Mouse (Mus musculus) megakaryocyte progenitor cell, adult 5-6 weeks (primary cell): ENCODE measurements around the gene Slc7a10. TPM values are rescaled to one million over a fixed set of nuclear protein-coding genes. Genes with fewer than 3 reads are reported as not detected.
A peak's percentile ranks its signal among the peaks of the same experiment; 100 is the strongest.

Source experiments
- ATAC-seq: replicated peaks from 2 replicates; pipeline ENCODE4 v1.8.0; 2016; ENCODE audit warnings: mild to moderate bottlenecking, moderate TSS enrichment, inconsistent platforms; ENCODE audit not compliant: poor library complexity
- total RNA-seq, 2 experiments: library from RNA; stranded (forward) in 1 of 2; stranded (reverse) in 1 of 2; fragments of 157-497, 149-512 nt in 1 of 2; fragments of 200-1000 nt in 1 of 2; gene quantifications; 2 replicates each; pipeline versions ENCODE4 v1.2.3 to v1.2.4; 2015 to 2017

Gene Slc7a10
- total RNA-seq (2015) (not detected in 2 replicates), total RNA-seq (2017) (not detected in 2 replicates)

- ATAC-seq: no peak
These were observed at the start of gene Slc7a10 for GRCm38 (mm10) chr7:35185889-35186569. Gene Slc7a10 (plus strand): TSS chr7:35186385.

DNA sequence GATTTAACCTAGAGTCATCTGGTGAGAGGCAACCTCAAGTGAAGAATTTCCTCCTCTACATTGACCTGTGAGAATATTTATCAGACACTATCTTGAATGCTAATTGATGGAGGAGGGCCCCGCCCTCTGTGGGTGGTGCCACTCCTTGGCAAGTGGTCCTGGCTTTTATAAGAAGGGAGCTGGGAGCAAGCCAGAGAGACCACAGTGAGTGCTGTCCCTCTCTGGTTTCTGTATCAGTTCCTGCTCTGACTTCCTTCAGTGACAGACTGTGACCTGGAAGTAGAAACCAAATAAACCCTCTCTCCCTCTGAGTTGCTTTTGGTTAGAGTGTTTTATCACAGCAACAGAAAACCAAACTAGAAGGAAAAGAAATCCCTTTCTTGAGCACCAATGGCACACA lies 48.7 kb upstream of the Slc7a10 start:
- ATAC-seq: peak; percentile 32; the same call in 1 of the 2 replicates

GRCm38 (mm10) chr7:35138481-35138880 lies 47.7 kb upstream of the Slc7a10 start:
- no peak for ATAC-seq

DNA sequence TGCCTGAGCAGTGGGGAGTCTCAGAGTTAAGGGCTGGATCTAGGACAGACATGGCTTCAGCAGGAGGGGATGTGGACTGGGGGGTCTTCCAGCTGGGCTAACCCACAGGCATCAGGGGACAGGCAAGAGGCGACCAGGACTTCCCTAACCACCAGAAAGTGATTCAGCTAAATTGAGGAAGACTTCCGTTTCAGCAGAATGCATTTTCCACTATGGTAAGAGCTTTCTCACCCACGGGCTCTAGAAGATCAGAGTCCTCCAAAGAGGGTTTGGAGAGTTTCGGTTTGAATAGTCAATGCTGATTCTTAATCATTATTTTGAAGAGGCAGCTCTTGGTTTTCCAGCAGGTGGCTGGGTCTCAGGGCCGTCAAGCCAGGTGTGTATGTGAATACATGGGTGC lies 46.3 kb upstream of the Slc7a10 start:
- ATAC-seq: peak; percentile 74

GRCm38 (mm10) chr7:35141519-35141918 lies 44.7 kb upstream of the Slc7a10 start:
- no peak for ATAC-seq

GRCm38 (mm10) chr7:35142522-35142921 lies 43.7 kb upstream of the Slc7a10 start:
- no peak for ATAC-seq

DNA sequence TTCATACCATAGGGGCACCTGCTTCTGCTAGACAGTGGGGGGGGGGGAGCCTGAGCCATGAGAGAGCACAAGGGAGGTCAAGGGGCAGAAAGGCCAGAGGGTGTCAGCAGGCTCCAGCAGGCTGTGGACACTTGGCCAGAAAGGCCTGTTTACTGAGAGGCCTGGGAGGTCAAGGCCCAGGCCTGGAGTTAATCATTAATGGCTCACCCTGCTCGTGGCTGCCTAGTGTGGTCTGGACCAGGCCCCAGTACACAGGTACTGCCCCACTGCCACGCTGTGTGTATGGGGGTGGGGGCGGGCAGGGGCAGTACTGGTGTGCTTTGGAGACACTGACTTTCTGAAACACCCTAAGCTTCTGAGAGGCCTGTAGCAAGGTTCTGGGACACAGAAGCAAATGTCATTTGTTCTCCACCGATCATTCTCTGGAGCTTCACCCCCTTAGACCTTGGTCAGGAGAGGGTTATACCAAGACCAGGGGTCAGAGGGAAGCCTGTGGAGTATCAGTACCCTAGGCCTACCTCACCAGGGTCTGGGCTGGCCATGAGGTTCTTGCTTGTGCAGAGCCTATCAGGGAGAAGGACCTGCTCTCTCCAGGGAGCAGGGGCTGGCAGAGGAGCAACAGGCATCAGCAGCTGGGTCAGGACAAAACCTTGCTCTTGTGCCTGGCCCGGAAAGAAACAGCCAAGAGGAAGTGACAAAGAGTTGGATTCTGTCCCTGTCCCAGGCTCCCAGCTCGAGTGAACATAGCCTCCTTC lies 42.1 kb upstream of the Slc7a10 start:
- peak; percentile 15; the same call in 1 of the 2 replicates for ATAC-seq

DNA sequence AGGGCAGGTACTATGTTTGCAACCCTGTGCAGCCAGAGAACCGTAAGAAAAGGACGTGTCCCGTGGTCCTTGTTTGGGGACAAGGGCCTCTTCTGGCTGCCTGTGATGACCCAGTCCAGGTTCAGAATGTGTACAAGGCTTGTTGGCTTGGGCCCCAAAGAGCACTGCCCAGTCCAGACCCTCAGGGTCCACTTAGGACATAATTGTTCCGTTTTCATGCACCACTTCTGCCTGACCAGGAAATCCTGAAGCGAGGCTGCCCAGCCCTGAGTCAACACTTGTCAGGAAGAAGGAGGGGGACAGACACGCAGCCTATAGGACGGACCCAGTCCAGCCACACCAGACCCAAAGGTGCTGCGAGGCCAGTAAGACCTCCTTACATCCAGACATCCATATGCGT lies 41.1 kb upstream of the Slc7a10 start:
- peak; percentile 35; the same call in 1 of the 2 replicates for ATAC-seq

DNA sequence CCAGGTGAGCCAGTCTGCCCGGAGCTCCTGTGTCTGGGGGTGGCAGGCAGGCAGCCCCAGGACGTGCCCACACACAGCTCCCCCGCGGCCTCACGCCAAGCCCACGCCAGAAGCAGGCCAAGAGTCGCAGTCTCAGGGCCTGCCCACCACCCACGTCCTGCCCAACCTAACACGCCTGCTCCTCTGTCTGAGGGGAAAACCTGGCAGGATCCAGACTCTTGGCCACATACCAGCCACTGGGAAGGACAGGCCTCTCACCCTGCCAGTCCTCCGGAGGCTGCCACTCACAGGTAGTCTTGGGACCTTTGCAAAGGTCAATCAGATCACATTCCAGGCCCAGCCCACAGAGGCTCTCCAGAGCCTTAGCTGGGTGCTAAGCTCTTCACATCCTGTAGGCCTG lies 39.9 kb upstream of the Slc7a10 start:
- no peak for ATAC-seq

DNA sequence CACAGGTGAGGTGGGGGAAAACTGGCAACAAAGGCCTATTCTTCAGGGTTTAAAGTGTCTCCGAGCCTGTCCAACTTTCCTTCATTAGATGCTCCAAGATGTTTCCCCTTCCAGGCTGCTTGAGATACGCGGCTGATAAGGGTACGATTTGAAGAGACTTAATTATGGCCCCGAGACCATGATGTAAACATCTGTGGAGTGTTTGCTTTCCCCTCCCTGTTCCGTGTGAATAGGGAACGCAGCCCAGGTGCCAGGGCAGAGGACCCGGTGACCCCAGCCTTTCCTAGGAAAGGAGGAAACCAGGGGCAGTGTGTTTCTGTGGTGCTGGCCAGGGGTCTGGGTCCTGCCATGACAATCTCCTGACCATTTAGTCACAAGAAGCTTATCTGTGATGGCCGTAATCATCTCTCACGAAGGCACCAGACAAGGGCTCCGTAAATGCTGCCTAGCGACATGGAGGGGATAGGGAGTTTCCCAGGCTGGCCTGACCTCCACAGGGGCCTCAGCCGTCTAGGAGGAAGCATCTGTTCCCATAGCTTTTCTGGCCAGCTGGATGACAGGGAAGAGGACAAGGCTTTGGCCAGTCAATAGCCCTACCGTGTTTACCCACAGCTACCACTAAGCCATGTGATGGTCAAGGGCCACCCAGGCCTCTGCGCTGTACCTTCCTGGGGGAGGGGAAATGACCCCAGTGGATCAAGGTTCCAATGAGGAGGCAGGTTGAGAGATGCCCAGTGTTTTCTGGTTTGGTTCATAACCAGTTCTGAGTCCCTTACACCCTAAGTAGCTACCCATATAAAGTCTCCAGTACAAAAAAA lies 36.4 kb upstream of the Slc7a10 start:
- no peak for ATAC-seq

DNA sequence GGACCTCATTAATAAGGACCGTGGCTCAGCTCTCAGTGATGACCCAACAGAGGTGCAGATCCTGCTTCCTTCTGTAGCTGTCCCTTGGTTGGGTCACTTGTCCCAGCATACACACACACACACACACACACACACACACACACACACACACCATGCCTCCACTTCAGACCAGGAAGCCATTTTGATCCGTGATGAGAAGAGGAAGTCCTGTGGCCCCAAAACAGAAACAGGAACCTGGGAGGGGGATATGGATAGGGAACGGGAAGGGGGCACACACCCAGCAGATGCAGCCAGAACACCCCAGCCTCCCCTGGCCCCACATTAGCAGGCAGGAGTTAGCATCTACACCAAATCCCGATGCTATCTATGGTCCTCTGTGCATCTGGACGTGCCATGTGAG lies 35.3 kb upstream of the Slc7a10 start:
- ATAC-seq: peak; percentile 69

DNA sequence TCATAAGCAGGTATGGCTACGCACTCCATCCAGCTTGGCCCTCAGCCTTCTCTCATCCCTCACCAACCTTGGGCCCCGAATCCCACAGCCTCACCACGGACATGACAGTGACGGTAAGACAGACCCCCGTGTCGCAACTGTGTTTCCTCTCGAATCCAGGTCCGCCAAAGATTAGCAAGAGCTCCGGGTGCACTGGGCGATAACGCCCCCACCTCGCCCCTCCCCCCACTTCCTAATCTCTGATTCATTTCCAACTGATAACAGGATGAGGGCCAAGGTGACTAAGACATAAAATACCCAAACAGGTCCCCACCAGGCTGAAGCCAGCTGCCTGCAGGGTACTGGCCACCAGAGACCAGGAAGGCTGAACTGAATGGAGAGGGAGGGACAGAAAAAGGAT lies 31.7 kb upstream of the Slc7a10 start:
- ATAC-seq: 0 out of 2 replicates have a peak, but pooled peaks have one; percentile 3

DNA sequence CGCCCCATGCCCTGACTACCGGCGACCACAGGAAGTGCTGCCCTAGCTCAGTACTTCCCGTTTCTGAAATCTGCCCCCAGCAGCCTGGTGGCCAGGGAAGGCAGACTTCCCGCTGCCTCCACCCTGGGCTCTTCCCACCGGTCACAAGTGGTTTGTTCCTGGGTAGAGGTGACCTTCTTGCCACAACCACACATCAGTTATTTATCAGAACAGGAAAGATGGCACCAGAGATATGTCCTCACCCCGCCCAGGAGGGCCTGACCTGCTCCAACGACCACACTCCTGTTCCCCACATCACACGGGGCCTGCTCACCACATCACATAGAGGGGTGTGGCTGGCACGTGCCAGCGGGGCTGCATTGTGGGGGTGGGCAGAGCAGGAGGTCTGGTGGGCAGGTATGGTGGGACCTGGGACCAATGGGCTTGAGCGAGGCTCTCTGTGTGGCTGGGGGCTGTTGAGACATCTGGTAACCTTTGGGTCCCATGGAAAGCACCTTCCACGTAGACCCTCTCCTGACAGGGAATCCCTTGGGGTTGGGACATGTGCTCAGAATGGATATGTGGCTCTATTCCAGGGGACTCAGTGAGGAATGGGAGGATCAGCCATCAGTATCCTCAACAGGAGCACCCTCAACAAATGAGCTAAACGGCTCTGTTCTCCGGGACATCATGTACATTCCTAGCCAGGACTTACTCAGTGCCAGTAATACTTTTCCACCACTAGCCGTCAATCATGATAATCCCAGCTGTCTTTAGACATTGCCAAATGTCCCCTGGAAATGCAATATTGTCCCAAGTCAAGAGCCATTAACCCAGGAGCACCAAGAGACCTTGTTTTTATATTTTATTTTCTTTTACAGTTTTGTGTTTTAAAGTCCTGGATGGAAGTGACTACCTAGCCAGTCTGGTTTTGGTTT lies 29.4 kb upstream of the Slc7a10 start:
- ATAC-seq: peak; percentile 68

GRCm38 (mm10) chr7:35157512-35157911 lies 28.7 kb upstream of the Slc7a10 start:
- peak; percentile 53 for ATAC-seq

GRCm38 (mm10) chr7:35162443-35162842 lies 23.7 kb upstream of the Slc7a10 start:
- no peak for ATAC-seq

GRCm38 (mm10) chr7:35163600-35163999 lies 22.6 kb upstream of the Slc7a10 start:
- no peak for ATAC-seq

DNA sequence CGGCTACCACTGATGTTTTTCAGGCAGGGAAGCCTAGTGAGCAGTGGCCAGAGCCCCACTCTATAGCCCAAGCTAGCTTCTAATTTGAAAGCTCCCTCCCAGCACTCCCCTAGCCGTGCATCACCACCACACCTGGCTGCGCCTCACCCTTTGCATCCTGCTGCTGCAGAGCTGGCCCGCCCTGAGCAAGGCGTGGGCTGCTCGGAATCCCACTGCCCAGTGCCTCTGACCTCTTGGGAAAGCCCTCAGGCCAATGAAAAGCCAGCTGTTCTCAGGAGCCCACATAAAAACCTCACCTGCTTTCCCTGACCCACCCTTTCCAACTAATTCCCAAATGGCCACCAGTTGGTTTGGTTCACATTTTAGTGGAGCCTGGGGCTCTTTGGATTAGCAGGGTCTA lies 22.1 kb upstream of the Slc7a10 start:
- ATAC-seq: no peak

- peak; percentile 34 for ATAC-seq
These were observed 19.2 kb upstream of the Slc7a10 start for GRCm38 (mm10) chr7:35166988-35167387.

DNA sequence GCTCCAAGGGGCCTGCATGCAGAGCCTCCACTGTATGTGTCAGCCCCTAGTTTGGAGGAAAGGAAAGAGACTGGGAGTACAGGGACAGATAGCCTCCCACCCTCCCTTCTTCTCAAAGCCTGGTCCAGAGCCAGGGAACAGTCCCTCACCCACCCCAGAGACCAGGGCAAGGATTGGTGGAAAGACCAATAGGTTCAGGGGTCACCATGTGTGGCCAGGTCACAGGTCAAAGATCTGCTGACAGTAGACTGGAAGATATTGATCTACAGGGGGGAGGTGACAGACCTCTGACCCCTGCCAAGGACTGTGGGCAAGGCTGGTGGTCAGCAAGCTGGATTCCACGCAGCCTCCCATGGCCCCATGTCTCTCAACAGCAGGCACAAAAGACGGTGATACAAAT lies 18.3 kb upstream of the Slc7a10 start:
- no peak for ATAC-seq

DNA sequence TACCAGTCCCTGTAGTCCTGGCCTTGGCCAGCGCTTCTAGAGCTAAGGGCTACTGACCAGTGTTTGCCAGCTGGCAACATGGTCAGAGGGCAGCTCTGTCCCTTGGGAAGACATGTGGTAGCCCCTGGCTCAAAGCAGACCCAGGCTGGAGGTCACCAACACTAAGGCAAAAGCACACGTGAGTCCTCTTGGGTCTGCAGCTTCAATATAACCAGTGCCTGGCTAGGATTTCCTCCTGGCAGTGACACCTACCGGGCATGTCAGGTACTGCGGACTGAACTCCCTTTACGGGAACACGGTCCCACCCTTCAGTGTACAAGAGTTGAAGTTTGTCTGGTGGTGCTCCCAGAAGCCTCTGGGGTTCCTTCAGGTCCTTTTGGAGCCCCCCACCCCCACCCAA lies 16.8 kb upstream of the Slc7a10 start:
- peak; percentile 82 for ATAC-seq
